Mouse (Mus musculus): ENCODE measurements at regions not wholly inside any gene's neighbourhood (a gene's known extent, or its start where the extent isn't known, plus 50 kb on each side); places are given as distances from the start of the nearest gene placed in this dataset.

DNA sequence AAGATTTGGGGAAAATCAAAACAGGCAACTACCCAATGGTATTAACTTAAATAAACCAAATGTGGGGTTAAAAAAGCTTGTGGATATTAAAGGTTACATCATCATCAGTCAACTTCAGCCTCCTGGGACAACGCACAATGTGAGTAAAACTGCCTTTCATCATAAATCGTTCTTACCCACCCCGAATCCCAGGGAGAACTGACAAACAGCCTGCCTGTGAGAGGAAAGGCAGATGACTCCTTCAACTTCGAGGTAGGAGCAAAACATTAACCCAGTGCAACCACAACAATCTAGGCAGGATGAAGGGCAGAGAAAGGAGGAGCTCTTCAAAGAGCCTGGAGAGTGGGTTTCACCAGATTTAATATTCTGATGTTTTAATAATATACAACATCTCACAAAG is 135.3 kb upstream of the Gm37988 start:
- DNase-seq (ENCODE audit: low spot score in 2 of 2): no peak

DNA sequence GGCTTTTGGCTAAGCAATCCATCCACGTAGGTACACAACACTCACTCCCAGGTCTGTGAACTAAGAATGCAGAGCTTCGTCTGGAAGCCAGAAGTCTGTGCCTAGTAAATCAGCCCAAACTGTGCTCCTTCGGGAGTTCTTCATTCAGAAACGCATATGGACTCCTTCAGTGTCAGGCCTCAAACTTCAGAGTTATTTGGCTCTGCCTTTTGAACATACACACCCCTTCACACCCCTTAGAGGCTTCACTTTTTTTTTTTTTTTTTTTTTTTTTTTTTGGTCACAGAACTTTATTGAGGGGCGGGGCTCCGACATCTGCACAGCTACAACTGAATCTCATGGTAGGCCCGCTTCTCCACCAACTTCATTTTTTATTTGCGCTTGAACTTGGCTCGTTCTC is 120.1 kb upstream of the Gm37988 start:
- no peak for DNase-seq (ENCODE audit: low spot score in 2 of 2)

GRCm38 (mm10) chr1:4689096-4689495 is 118.6 kb upstream of the Gm37988 start:
- no peak for DNase-seq (ENCODE audit: low spot score in 2 of 2)

- DNase-seq (ENCODE audit: low spot score in 2 of 2): no peak
Measured at GRCm38 (mm10) chr1:4703316-4703715, 104.4 kb upstream of the Gm37988 start.

GRCm38 (mm10) chr1:4706171-4706570 is 101.5 kb upstream of the Gm37988 start:
- DNase-seq (ENCODE audit: low spot score in 2 of 2): no peak

- no peak for DNase-seq (ENCODE audit: low spot score in 2 of 2)
Measured at GRCm38 (mm10) chr1:4722333-4722931, 85.3 kb upstream of the Gm37988 start.
